Mouse (Mus musculus): ENCODE measurements around the gene Mtmr4.

Gene Mtmr4

GRCm38 (mm10) chr11:87581933-87582710, 9.8 kb upstream of the Mtmr4 start:
- no peak for DNase-seq

GRCm38 (mm10) chr11:87583291-87584034, 8.5 kb upstream of the Mtmr4 start:
- DNase-seq = no peak

GRCm38 (mm10) chr11:87584711-87585505, 7.1 kb upstream of the Mtmr4 start:
- DNase-seq = no peak

GRCm38 (mm10) chr11:87587211-87587874, 4.6 kb upstream of the Mtmr4 start:
- no peak for DNase-seq

- DNase-seq = no peak
Measured at GRCm38 (mm10) chr11:87589605-87590004, 2.4 kb upstream of the Mtmr4 start.

- peak; percentile 28 to 39 for DNase-seq
Measured at GRCm38 (mm10) chr11:87590841-87591525, 979 bp upstream of the Mtmr4 start.

GRCm38 (mm10) chr11:87592354-87592695, 363 bp downstream of the Mtmr4 start:
- DNase-seq = no peak

GRCm38 (mm10) chr11:87592713-87593598, 994 bp downstream of the Mtmr4 start:
- DNase-seq = peak; percentile 12 to 22

- peak; percentile 70 to 84 for DNase-seq
Measured at GRCm38 (mm10) chr11:87595327-87595841, 3.4 kb downstream of the Mtmr4 start.

GRCm38 (mm10) chr11:87595976-87596375, 4.0 kb downstream of the Mtmr4 start:
- no peak for DNase-seq

GRCm38 (mm10) chr11:87596492-87596891, 4.5 kb downstream of the Mtmr4 start:
- no peak for DNase-seq

GRCm38 (mm10) chr11:87597061-87597460, 5.1 kb downstream of the Mtmr4 start:
- DNase-seq = no peak

- no peak for DNase-seq
Measured at GRCm38 (mm10) chr11:87599395-87600089, 7.6 kb downstream of the Mtmr4 start.

GRCm38 (mm10) chr11:87600322-87600853, 8.4 kb downstream of the Mtmr4 start:
- DNase-seq = no peak

- no peak for DNase-seq
Measured at GRCm38 (mm10) chr11:87602234-87602633, 10.3 kb downstream of the Mtmr4 start.

- no peak for DNase-seq
Measured at GRCm38 (mm10) chr11:87603571-87603970, 11.6 kb downstream of the Mtmr4 start.

GRCm38 (mm10) chr11:87609264-87609663, 17.3 kb downstream of the Mtmr4 start:
- no peak for DNase-seq

- no peak for DNase-seq
Measured at GRCm38 (mm10) chr11:87611547-87611946, 19.6 kb downstream of the Mtmr4 start.

- DNase-seq = no peak
Measured at GRCm38 (mm10) chr11:87613972-87614371, 22.0 kb downstream of the Mtmr4 start.

GRCm38 (mm10) chr11:87615551-87615950, 23.6 kb downstream of the Mtmr4 start:
- no peak for DNase-seq
